Mouse (Mus musculus) midbrain, embryonic 15.5 days (tissue): ENCODE results near the gene Zfp352. TPM values are rescaled to one million over a fixed set of nuclear protein-coding genes. Genes with fewer than 3 reads are reported as not detected.
A peak's percentile ranks its signal among the peaks of the same experiment; 100 is the strongest.
"Not testable (repeated sequence)": the region's sequence is repeated elsewhere in the genome, so short reads cannot be mapped to it uniquely, and the experiment has no call there.

Source experiments
- ATAC-seq: fragments of 200-750 bp; cut with Nextera tagmentation; replicated peaks from 2 replicates; pipeline ENCODE4 v1.8.0; 2017; ENCODE audit warnings: moderate TSS enrichment
- H3K27ac ChIP-seq: fragments of 300-500 bp; sonication (generic); 2 replicates; pipeline ENCODE4 v1.5.1; 2015; ENCODE audit warnings: mild to moderate bottlenecking, inconsistent platforms
- H3K27me3 ChIP-seq: fragments of 300-500 bp; sonication (generic); replicated peaks from 2 replicates; pipeline ENCODE4 v1.6.1; 2015; ENCODE audit warnings: inconsistent platforms
- H3K36me3 ChIP-seq: fragments of 300-500 bp; sonication (generic); replicated peaks from 2 replicates; pipeline ENCODE4 v1.6.1; 2015; ENCODE audit warnings: inconsistent platforms
- H3K4me1 ChIP-seq: fragments of 300-500 bp; sonication (generic); 2 replicates; pipeline ENCODE4 v1.6.1; 2015; ENCODE audit warnings: inconsistent platforms
- H3K4me2 ChIP-seq: fragments of 300-500 bp; sonication (generic); 2 replicates; pipeline ENCODE4 v1.6.1; 2015; ENCODE audit warnings: inconsistent platforms, mild to moderate bottlenecking, moderate library complexity
- H3K4me3 ChIP-seq: fragments of 300-500 bp; sonication (generic); 2 replicates; pipeline ENCODE4 v1.5.1; 2015; ENCODE audit warnings: mild to moderate bottlenecking, inconsistent platforms
- H3K9ac ChIP-seq: fragments of 300-500 bp; sonication (generic); 2 replicates; pipeline ENCODE4 v1.6.1; 2015; ENCODE audit warnings: mild to moderate bottlenecking, inconsistent platforms
- H3K9me3 ChIP-seq: fragments of 300-500 bp; sonication (generic); 2 replicates; pipeline ENCODE4 v1.6.1; 2016; ENCODE audit warnings: inconsistent platforms
- WGBS: fragments of 180-500 bp; shearing (Covaris S2); methylation state at CpG from one replicate; pipeline ENCODE4 v1.1.7; 2015; ENCODE audit warnings: mixed read lengths; 5-methylcytosine and 5-hydroxymethylcytosine counted together
- polyA plus RNA-seq: library from polyadenylated mRNA; unstranded; fragments of >200 nt; fragmentation: Nextera tagmentation; extraction: Ambion mirVana; gene quantifications from 2 replicates; pipeline ENCODE4 v1.2.1, GENCODE M21; 2015

Zfp352 gene
- not detected in 2 replicates for polyA plus RNA-seq

DNA sequence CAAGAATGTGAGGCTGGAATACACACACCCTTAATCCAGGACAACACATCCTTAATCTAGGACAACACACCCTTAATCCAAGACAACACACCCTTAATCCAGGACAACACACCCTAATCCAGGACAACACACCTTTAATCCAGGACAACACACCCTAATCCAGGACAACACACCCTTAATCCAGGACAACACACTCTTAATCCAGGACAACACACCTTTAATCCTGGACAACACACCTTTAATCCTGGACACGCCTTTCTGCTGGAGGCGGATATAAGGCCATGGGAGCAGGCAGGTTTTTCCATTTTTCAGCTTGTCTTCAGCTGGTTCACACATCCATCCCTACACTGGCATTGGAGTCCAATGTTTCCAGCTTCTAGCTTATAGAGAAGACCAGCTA lies at the start of gene Zfp352:
Zfp352 (plus strand) TSS at position 301 of the 400 bp plus-strand sequence.
- Histone ChIP-seq H3K9me3 (no peaks in the 10 kb centered on the region), H3K9ac (no peak within 1 kb of the TSS), H3K27me3 (no peaks in the 10 kb centered on the region), H3K36me3 (no peaks in the 10 kb centered on the region), H3K4me2 (no peak within 1 kb of the TSS), H3K4me1 (no peaks in the 10 kb centered on the region), H3K27ac (no peak within 1 kb of the TSS), H3K4me3 (no peak within 1 kb of the TSS)
- WGBS: 89% methylated on average over 2 of the region's 2 CpGs
- ATAC-seq: no peak

DNA sequence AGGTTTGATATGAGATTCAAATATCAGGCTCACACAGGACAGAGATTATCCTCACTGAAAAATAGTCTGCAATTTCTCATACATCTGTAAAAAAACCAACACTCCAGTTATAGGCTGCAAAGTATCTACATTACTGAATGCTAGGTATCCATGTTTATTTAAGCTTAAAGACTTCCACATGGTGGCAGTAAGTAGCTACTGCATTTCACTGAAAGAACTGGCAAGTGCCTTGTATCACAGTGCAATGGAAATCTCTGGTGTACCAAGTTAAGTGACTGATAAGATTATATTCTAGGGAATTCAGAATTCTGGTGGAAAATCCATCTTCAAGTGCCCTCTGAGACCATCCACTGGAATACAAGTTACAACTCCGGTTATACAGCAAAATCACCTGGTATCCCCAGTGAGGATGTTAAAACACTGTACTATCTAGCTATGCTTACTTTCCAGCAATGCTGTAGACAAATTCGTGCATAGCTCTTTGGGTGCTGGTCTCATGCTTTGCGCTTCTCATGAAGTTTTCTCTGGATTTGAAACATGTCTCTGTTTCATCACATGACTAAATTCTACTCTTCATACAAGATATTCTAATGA lies 47.6 kb upstream of the Zfp352 start:
- no peaks in the 10 kb centered on the region for H3K27me3 ChIP-seq
- 78% methylated on average over 3 of the region's 3 CpGs for WGBS

GRCm38 (mm10) chr4:90174036-90174435 lies 44.6 kb upstream of the Zfp352 start:
- WGBS: 88% methylated on average over 1 of the region's 1 CpGs
- no peaks in the 10 kb centered on the region for H3K4me1 ChIP-seq
- ATAC-seq: no peak

More for the DNA sequence above, 47.6 kb upstream of the Zfp352 start:
- no peaks in the 10 kb centered on the region for H3K4me1 ChIP-seq
- no peaks in the 10 kb centered on the region for H3K9me3 ChIP-seq
- ATAC-seq: peak; percentile 89
- no peak overlapping the region for H3K27ac ChIP-seq
- H3K4me2 ChIP-seq: no peak overlapping the region
- no peak overlapping the region for H3K9ac ChIP-seq
- H3K36me3 ChIP-seq: no peaks in the 10 kb centered on the region
- no peak overlapping the region for H3K4me3 ChIP-seq

GRCm38 (mm10) chr4:90203421-90203820 lies 15.2 kb upstream of the Zfp352 start:
- Histone ChIP-seq H3K27ac (no peak overlapping the region), H3K4me1 (no peaks in the 10 kb centered on the region), H3K9ac (no peak overlapping the region), H3K27me3 (no peaks in the 10 kb centered on the region), H3K9me3 (no peaks in the 10 kb centered on the region), H3K36me3 (no peaks in the 10 kb centered on the region), H3K4me3 (no peak overlapping the region), H3K4me2 (no peak overlapping the region)
- no peak for ATAC-seq
- 89% methylated on average over 5 of the region's 5 CpGs for WGBS

More at GRCm38 (mm10) chr4:90174036-90174435, 44.6 kb upstream of the Zfp352 start:
- Histone ChIP-seq H3K4me2 (no peak overlapping the region), H3K27me3 (no peaks in the 10 kb centered on the region), H3K4me3 (no peak overlapping the region), H3K9ac (no peak overlapping the region), H3K27ac (no peak overlapping the region), H3K9me3 (no peaks in the 10 kb centered on the region), H3K36me3 (no peaks in the 10 kb centered on the region)

- no peak overlapping the region for H3K4me2 ChIP-seq
- no peaks in the 10 kb centered on the region for H3K9me3 ChIP-seq
- H3K4me1 ChIP-seq: no peaks in the 10 kb centered on the region
- no peak overlapping the region for H3K9ac ChIP-seq
- H3K36me3 ChIP-seq: no peaks in the 10 kb centered on the region
- H3K27ac ChIP-seq: no peak overlapping the region
- H3K27me3 ChIP-seq: no peaks in the 10 kb centered on the region
- peak; percentile 80 for ATAC-seq
- H3K4me3 ChIP-seq: no peak overlapping the region
- 20% methylated on average over 1 of the region's 1 CpGs for WGBS
Measured at GRCm38 (mm10) chr4:90211475-90211874, 7.1 kb upstream of the Zfp352 start.

- no peak overlapping the region for H3K27ac ChIP-seq
- no peak overlapping the region for H3K9ac ChIP-seq
- WGBS: 80% methylated on average over 3 of the region's 3 CpGs
Measured at GRCm38 (mm10) chr4:90212076-90212475, 6.5 kb upstream of the Zfp352 start.

DNA sequence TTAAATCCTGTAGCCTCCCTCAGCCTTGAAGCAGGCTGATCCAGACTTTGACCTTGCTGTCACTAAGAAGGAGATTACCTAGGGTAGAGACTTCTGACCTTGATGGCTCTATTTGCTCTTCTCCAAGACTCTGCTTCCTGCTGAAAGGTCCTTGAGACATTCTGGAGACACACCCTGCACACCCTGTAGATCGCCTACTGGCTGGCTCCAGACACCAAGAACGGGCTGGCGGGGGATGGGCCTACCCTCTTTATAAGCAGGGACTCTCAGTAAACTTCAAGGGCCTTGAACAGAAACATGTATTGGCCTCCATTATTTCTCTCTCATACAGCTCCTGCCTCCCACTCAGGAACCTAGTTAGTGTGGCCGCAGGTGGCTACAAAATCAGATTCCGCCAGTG lies 17.0 kb downstream of the Zfp352 start:
- 98% methylated on average over 5 of the region's 5 CpGs for WGBS

More at GRCm38 (mm10) chr4:90212076-90212475, 6.5 kb upstream of the Zfp352 start:
- no peaks in the 10 kb centered on the region for H3K9me3 ChIP-seq
- H3K4me2 ChIP-seq: no peak overlapping the region
- no peaks in the 10 kb centered on the region for H3K36me3 ChIP-seq
- H3K27me3 ChIP-seq: no peaks in the 10 kb centered on the region
- H3K4me3 ChIP-seq: no peak overlapping the region
- ATAC-seq: no peak
- no peaks in the 10 kb centered on the region for H3K4me1 ChIP-seq

DNA sequence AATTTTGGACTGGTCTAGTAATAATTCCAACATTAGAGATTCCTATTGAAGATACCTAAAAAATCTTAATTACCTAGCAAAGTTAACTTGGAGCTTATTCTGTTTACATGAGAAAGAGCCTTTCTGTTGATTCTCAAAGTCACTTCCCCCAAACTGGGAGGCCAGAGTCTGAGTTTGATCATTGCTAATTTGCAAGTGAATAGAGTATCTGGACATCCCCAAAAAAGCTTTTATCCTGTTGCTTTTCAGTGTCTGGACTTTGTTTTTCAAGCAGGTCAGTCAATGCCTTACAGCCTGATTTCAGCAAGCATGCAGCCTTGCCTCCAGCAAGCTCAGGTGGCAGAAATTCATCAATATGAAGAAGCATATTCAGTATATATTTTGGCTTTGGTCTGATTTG lies 51.2 kb downstream of the Zfp352 start:
- ATAC-seq: no peak
- Histone ChIP-seq H3K4me2 (no peak overlapping the region), H3K9me3 (0 out of 2 replicates have a peak, but pooled peaks cover 3% of the 10 kb centered on the region), H3K4me3 (no peak overlapping the region), H3K36me3 (no peaks in the 10 kb centered on the region), H3K4me1 (no peaks in the 10 kb centered on the region), H3K27ac (no peak overlapping the region), H3K9ac (no peak overlapping the region), H3K27me3 (no peaks in the 10 kb centered on the region)

More for the DNA sequence above, 17.0 kb downstream of the Zfp352 start:
- H3K27me3 ChIP-seq, H3K9me3 ChIP-seq, H3K4me2 ChIP-seq, H3K27ac ChIP-seq, H3K4me1 ChIP-seq, H3K4me3 ChIP-seq, H3K9ac ChIP-seq, ATAC-seq, H3K36me3 ChIP-seq: not testable (repeated sequence)
